Mouse (Mus musculus) kidney, adult 2 months (tissue): ENCODE data around the gene Tbc1d22b. TPM values are rescaled to one million over a fixed set of nuclear protein-coding genes. Genes with fewer than 3 reads are reported as not detected.
"Not testable (repeated sequence)": the region's sequence is repeated elsewhere in the genome, so short reads cannot be mapped to it uniquely, and the experiment has no call there.

Experiments
- DNase-seq: peaks from one replicate; pipeline ENCODE4 v3.0.0; 2021
- H3K27ac ChIP-seq: fragments of 200-500 bp; 2 replicates; pipeline ENCODE4 v1.5.1; 2012; ENCODE audit warnings: low read depth, low read length, control low read depth, inconsistent platforms; ENCODE audit not compliant: insufficient read depth
- H3K27me3 ChIP-seq: fragments of 200-500 bp; replicated peaks from 2 replicates; pipeline ENCODE4 v1.6.1; 2012; ENCODE audit warnings: mild to moderate bottlenecking, moderate library complexity, low read length, inconsistent platforms; ENCODE audit not compliant: control insufficient read depth, insufficient read depth
- H3K36me3 ChIP-seq: fragments of 200-500 bp; 2 replicates; pipeline ENCODE4 v1.6.1; 2012; ENCODE audit warnings: mild to moderate bottlenecking, moderate library complexity, low read length, inconsistent platforms; ENCODE audit not compliant: control insufficient read depth, insufficient read depth
- H3K4me1 ChIP-seq: fragments of 200-500 bp; 2 replicates; pipeline ENCODE4 v1.6.1; 2011; ENCODE audit warnings: low read length; ENCODE audit not compliant: control insufficient read depth, insufficient read depth
- H3K4me3 ChIP-seq: fragments of 200-500 bp; 2 replicates; pipeline ENCODE4 v1.5.1; 2011; ENCODE audit warnings: mild to moderate bottlenecking, low read depth, low read length, control low read depth; ENCODE audit not compliant: insufficient read depth
- CTCF ChIP-seq: fragments of 200-500 bp; conservative IDR thresholded peaks from 2 replicates; pipeline ENCODE4 v1.5.1; 2011; ENCODE audit warnings: low read depth, mild to moderate bottlenecking, control low read depth, low read length, moderate library complexity, mixed read lengths; ENCODE audit not compliant: insufficient read depth, insufficient read length
- POLR2A ChIP-seq: fragments of 200-500 bp; IDR thresholded peaks from one replicate; pipeline ENCODE4 v1.6.1; 2011; ENCODE audit warnings: low read depth, low read length, control low read depth
- WGBS: fragments of 180-500 bp; shearing (Covaris S2); methylation state at CpG from one replicate; pipeline ENCODE4 v1.1.7; 2018; 5-methylcytosine and 5-hydroxymethylcytosine counted together
- polyA plus RNA-seq: library from polyadenylated mRNA; depleted of rRNA; stranded (reverse); fragments of >200 nt; gene quantifications from 2 replicates; pipeline ENCODE4 v1.2.3, GENCODE M21; 2012

Gene Tbc1d22b
- polyA plus RNA-seq, 1 experiment: 34.5 TPM

DNA sequence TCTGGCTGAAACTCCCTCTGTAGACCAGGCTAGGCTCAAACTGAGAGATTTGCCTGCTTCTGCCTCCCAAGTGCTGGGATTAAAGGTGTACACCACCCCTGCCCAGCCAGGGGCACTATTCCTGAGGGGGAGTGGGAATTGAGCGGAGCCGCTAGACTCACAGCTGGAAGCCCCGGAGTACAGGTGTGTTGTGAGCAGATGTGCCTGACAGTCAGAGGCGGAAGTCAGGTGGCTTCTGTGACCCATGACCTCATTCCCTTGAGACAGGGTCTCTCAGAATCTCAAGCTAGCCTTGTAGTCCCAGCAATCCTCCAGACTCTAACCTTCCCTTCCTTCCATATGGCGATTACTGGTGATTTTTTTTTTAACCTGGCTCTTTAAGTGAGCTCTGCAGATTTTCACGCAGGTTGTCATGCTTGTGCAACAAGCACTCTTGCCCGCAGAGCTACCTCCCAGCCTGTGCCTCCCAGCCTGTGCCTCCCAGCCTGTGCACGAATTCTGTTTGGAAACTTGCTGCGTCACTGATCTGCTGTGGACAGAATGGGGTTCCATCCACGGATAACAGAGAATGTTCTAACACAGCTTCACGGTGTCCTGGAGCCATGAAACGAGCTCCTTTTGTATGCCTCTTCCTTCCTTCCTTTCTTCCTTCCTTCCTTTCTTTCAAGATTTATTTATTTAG lies 40.5 kb upstream of the Tbc1d22b start:
- WGBS: 79% methylated on average over 12 of the region's 12 CpGs
- no peak for DNase-seq

DNA sequence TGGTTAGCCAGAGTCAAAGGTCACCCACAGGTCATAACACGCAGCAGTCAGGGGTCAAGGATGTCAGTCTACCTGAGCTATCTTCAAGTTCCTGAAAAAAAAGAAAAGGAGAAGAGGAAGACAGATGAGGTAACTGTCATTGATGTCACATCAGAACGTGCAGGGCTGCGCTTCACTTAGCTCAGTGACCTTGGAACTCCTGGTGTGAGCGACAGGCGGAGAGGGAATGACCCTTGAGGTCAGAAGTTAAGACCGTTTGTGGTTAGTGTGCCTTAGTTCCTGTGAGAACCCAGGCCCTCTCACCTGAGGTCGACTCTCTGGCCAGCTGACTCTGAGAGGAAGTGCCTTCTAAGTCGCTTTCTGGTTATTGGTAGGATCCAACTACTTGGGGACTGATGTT lies 38.9 kb upstream of the Tbc1d22b start:
- no peak overlapping the region for H3K27ac ChIP-seq
- H3K4me3 ChIP-seq: no peak overlapping the region
- 58% methylated on average over 8 of the region's 8 CpGs for WGBS
- no peak for DNase-seq
- H3K27me3 ChIP-seq: no peaks in the 10 kb centered on the region
- H3K4me1 ChIP-seq: peaks cover 4% of the 10 kb centered on the region; the same call in 1 of the 2 replicates
- H3K36me3 ChIP-seq: no peaks in the 10 kb centered on the region
- TF ChIP-seq POLR2A (no peak), CTCF (no peak)

More for the DNA sequence above, 40.5 kb upstream of the Tbc1d22b start:
- Histone ChIP-seq H3K36me3 (no peaks in the 10 kb centered on the region), H3K27me3 (no peaks in the 10 kb centered on the region), H3K27ac (no peak overlapping the region), H3K4me1 (peaks cover 4% of the 10 kb centered on the region; the same call in 1 of the 2 replicates), H3K4me3 (no peak overlapping the region)
- no peak for TF ChIP-seq POLR2A
- no peak for TF ChIP-seq CTCF

DNA sequence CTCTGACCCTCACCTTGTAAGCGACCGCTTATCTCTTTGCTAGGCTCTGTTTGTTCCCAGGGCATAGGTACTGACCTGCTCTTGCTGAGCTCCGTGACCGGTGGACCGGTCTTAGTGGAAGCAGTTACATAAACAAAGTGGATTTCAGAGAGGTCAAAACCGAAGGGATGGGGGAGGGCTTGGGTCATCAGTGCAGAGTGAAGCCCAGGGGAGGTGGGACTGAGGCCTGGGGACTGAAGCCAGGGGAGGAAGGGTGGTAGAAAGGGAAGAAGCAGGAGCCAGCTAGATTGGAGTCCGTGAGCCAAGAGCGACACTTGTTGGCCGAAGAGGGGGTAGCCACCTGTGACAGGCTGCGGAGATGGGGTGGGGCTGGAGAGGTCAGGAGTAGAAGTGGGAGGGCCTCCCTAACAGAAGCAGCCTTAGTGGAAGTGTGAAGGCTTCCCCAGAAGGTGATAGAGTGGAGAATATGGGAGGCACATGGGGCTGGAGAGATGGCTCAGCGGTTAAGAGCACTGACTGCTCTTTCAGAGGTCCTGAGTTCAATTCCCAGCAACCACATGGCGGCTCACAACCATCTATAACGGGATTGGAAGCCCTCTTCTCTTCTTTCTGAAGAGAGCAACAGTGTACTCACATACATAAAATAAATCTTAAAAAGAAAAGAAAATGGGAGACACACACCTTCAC lies 36.4 kb upstream of the Tbc1d22b start:
- no peak overlapping the region for H3K27ac ChIP-seq
- peak; percentile 77 for DNase-seq
- no peak overlapping the region for H3K4me3 ChIP-seq
- H3K4me1 ChIP-seq: peaks cover 4% of the 10 kb centered on the region; the same call in 1 of the 2 replicates
- no peaks in the 10 kb centered on the region for H3K27me3 ChIP-seq
- 31% methylated on average over 13 of the region's 13 CpGs for WGBS
- TF ChIP-seq POLR2A (no peak), CTCF (peak; percentile 95)
- no peaks in the 10 kb centered on the region for H3K36me3 ChIP-seq

DNA sequence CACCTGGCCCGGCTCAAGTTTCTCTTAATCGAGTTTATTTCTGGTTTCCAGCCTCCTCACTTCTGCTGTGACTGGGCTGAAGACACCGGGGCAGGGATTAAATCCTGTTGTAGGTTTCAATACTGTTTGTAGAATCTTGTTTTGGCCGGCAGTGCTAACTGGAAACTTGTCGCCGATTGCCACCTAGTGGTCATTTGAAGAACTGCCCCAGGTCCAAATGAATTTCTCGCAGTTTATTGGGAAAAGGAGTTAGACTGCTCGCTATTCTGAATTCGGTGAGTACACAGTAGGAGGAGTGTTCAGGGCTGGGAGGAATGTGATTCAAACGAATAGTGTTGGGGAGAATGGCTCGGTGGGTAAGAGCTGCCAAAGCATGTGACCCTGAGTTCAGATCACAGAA lies 35.1 kb upstream of the Tbc1d22b start:
- 1% methylated on average over 11 of the region's 11 CpGs for WGBS
- TF ChIP-seq POLR2A: no peak
- peak; percentile 82 for TF ChIP-seq CTCF
- peak; percentile 86 for DNase-seq

DNA sequence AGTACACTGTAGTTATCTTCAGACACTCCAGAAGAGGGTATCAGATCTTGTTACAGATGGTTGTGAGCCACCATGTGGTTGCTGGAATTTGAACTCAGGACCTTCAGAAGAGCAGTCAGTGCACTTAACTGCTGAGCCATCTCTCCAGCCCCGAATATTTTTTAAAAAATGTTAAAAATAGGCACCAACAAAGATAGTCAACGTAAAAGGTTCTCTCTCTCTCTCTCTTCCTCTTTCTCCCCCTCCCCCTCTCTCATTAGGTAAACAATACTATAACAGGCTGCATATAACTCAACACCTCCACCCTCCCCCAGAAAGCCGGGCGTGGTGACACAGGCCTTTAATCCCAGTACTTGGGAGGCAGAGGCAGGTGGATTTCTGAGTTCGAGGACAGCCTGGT lies 30.9 kb upstream of the Tbc1d22b start:
- H3K27me3 ChIP-seq, H3K4me3 ChIP-seq, H3K4me1 ChIP-seq, H3K27ac ChIP-seq, DNase-seq, H3K36me3 ChIP-seq: not testable (repeated sequence)
- WGBS: 83% methylated on average over 5 of the region's 5 CpGs

More for the DNA sequence above, 35.1 kb upstream of the Tbc1d22b start:
- H3K36me3 ChIP-seq: no peaks in the 10 kb centered on the region
- no peak overlapping the region for H3K4me3 ChIP-seq
- no peaks in the 10 kb centered on the region for H3K27me3 ChIP-seq
- peaks cover 4% of the 10 kb centered on the region; the same call in 1 of the 2 replicates for H3K4me1 ChIP-seq
- H3K27ac ChIP-seq: no peak overlapping the region

DNA sequence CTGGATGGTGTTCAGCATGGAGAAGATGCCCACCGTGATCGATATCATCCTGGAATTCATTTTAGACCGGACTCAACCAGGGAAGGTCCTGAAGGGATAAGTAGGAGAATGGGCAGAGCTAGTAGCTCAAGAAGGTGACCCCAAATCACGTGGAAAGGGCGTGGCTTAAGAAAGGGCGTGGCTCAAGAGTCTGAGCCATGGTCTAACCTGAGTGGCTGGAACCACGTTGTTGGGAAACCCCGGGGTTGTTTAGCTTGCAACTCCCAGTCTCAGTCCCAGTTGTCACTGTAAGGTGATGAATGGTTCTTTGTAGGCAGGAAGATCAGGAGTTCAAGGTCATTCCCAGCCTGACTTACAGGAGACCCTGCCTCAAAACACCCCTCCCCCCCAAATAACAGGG lies 29.9 kb upstream of the Tbc1d22b start:
- no peak for TF ChIP-seq CTCF
- TF ChIP-seq POLR2A: no peak
- Histone ChIP-seq H3K4me3 (no peak overlapping the region), H3K27ac (no peak overlapping the region), H3K4me1 (no peaks in the 10 kb centered on the region), H3K36me3 (no peaks in the 10 kb centered on the region), H3K27me3 (no peaks in the 10 kb centered on the region)
- no peak for DNase-seq
- 73% methylated on average over 8 of the region's 8 CpGs for WGBS

DNA sequence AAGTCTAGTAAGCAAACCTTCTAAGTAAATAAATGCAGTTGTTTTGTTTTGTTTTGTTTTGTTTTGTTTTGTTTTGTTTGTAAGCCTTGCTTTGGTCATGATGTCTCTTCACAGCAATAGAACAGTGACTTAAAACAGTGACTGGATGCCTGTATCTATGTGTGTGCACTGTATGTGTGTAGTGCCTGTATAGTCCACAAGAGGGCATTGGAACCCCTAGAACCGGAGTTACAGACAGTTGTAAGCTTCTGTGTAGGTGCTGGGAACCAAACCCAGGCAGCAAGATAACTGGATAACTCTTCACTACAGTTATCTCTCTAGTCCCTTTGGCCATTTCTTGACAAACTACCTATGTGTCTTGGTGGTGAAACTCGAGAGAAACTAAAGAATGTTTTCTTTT lies 24.0 kb upstream of the Tbc1d22b start:
- no peak for TF ChIP-seq CTCF
- TF ChIP-seq POLR2A: no peak
- WGBS: 82% methylated on average over 2 of the region's 2 CpGs
- H3K27ac ChIP-seq: no peak overlapping the region
- no peaks in the 10 kb centered on the region for H3K4me1 ChIP-seq
- H3K27me3 ChIP-seq: no peaks in the 10 kb centered on the region
- no peaks in the 10 kb centered on the region for H3K36me3 ChIP-seq
- no peak for DNase-seq
- no peak overlapping the region for H3K4me3 ChIP-seq
